Mouse (Mus musculus) testis, adult 2 months (tissue): ENCODE measurements around the gene Notch1. TPM values are rescaled to one million over a fixed set of nuclear protein-coding genes. Genes with fewer than 3 reads are reported as not detected.

Experiments used
- H3K27ac ChIP-seq: fragments of 200-500 bp; 2 replicates; pipeline ENCODE4 v1.5.1; 2012; ENCODE audit warnings: low read depth, low read length; ENCODE audit not compliant: control insufficient read depth, insufficient read depth
- H3K27me3 ChIP-seq: fragments of 200-500 bp; 2 replicates; pipeline ENCODE4 v1.6.1; 2012; ENCODE audit warnings: mild to moderate bottlenecking, low read length, moderate library complexity; ENCODE audit not compliant: control insufficient read depth, insufficient read depth
- H3K36me3 ChIP-seq: fragments of 200-500 bp; 2 replicates; pipeline ENCODE4 v1.6.1; 2012; ENCODE audit warnings: mild to moderate bottlenecking, low read length; ENCODE audit not compliant: control insufficient read depth, insufficient read depth
- H3K4me1 ChIP-seq: fragments of 200-500 bp; 2 replicates; pipeline ENCODE4 v1.6.1; 2012; ENCODE audit warnings: low read length; ENCODE audit not compliant: control insufficient read depth, insufficient read depth
- H3K4me3 ChIP-seq: fragments of 200-500 bp; 2 replicates; pipeline ENCODE4 v1.5.1; 2012; ENCODE audit warnings: low read depth, mild to moderate bottlenecking, low read length, moderate library complexity, mixed read lengths; ENCODE audit not compliant: control insufficient read depth
- CTCF ChIP-seq: fragments of 200-500 bp; IDR thresholded peaks from 2 replicates; pipeline ENCODE4 v1.5.1; 2012; ENCODE audit warnings: low read depth, mild to moderate bottlenecking, inconsistent platforms, low read length, moderate library complexity; ENCODE audit not compliant: control insufficient read depth, insufficient read depth, insufficient replicate concordance
- POLR2A ChIP-seq: fragments of 200-500 bp; IDR thresholded peaks from 2 replicates; pipeline ENCODE4 v1.6.1; 2012; ENCODE audit warnings: low read depth, mild to moderate bottlenecking, inconsistent platforms, low read length, moderate library complexity; ENCODE audit not compliant: control insufficient read depth
- polyA plus RNA-seq: library from polyadenylated mRNA; depleted of rRNA; stranded (reverse); fragments of >200 nt; gene quantifications from 2 replicates; pipeline ENCODE4 v1.2.3, GENCODE M21; 2012

Gene Notch1
- polyA plus RNA-seq, 1 experiment: 3.0 TPM

DNA sequence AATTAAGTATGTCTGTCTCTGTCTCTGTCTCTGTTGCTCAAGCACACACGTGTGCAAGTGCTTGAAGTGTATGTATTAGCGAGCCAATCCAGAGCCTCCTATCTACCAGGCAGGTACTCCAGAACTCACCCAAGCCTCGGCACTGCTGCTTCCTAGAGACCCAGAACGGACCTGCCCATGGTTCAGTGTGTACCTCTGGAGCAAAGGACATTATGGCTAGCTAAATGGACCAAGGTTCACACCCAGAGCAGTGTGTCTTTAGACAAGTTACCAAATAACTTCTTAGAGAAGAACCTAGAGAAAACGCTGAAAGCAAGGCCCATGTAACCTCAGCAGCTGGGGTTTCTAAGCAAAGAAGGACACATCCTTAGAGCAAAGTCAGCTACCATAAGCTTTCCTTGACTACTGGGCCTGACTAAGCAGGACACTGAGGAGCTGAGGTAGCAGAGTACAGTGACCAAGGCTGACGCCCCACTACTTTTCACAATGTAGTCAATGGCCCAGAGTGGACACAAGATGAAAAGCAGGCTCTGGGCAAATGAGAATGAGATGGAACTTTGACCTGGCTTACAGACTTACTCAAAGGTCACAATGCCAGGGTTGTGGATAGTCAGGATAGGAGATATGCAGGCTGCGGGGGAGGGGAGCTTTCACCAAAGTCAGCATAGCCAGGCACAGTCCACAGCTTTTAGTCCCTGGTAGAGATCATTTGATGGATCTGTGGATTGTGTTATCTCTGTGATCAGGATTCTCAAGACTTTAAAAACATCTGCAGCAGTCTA is 81.5 kb downstream of the Notch1 start:
- no peaks in the 10 kb centered on the region for H3K27me3 ChIP-seq
- no peak overlapping the region for H3K27ac ChIP-seq
- peaks cover 16% of the 10 kb centered on the region for H3K36me3 ChIP-seq
- H3K4me1 ChIP-seq: no peaks in the 10 kb centered on the region
- H3K4me3 ChIP-seq: no peak overlapping the region
- TF ChIP-seq POLR2A: no peak

DNA sequence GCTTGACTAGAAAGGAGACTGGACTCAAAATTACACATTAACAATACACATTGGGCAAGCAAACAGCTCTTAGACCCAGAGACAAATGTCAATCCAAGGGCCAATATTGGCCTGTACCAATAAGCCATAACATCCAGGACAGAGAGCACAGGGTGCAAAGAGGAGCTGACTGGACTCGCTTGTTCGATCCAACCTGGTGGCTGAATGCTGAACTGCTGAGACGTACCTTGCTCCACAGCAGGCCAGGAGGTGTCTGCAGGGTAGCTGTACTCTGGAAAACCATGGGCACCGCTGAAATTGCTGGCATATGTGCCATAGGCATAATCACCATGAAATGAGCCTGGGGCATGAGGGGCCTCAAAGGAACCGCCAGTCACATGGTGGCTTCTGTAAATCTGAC is 86.6 kb downstream of the Notch1 start:
- TF ChIP-seq POLR2A (no peak), CTCF (no peak)

DNA sequence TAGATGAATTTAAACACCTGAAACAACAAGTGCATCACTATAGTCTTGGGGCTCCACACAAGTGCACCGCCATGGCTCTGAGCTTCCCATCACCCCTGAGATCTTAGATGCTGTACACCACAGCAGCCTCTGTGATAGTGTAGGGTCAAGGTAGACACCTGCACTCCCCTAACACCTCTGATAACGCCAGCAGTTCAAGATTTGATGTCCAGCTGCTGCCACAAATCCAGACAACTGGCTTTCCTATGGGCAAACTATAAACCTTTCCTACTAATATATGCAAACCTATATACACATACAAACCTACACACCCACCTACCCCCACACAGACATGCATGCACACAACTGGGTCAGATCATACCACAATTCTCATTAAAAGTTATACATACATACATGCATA is 91.9 kb downstream of the Notch1 start:
- H3K27ac ChIP-seq: no peak overlapping the region
- H3K36me3 ChIP-seq: peaks cover 17% of the 10 kb centered on the region
- no peak for TF ChIP-seq CTCF
- no peak for TF ChIP-seq POLR2A
- no peak overlapping the region for H3K4me3 ChIP-seq
- H3K27me3 ChIP-seq: no peaks in the 10 kb centered on the region
- no peaks in the 10 kb centered on the region for H3K4me1 ChIP-seq

More for the DNA sequence above, 86.6 kb downstream of the Notch1 start:
- Histone ChIP-seq H3K27me3 (no peaks in the 10 kb centered on the region), H3K4me3 (no peak overlapping the region), H3K36me3 (peaks cover 20% of the 10 kb centered on the region), H3K27ac (no peak overlapping the region), H3K4me1 (no peaks in the 10 kb centered on the region)

DNA sequence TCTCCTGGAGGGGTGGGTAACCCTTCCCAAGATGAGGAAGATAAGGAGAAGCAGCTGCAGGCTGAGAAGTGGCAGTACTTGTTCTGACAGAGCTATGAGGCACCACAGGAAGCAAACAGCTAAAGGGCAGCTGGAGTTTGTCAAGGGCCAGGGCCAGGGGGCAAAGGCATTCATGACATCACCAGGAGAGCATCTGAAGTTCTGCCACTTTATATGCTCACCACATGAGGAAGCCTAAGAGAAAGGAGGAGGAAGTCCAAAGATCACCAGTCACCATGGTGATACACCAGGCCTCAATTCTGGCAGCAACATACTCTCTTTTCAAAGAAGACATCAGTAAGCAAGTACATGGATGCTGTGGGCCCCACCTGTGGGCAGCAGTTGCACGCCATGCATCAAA is 93.4 kb downstream of the Notch1 start:
- TF ChIP-seq POLR2A (no peak), CTCF (no peak)
- Histone ChIP-seq H3K27ac (no peak overlapping the region), H3K27me3 (no peaks in the 10 kb centered on the region), H3K36me3 (peaks cover 13% of the 10 kb centered on the region), H3K4me1 (no peaks in the 10 kb centered on the region), H3K4me3 (no peak overlapping the region)

DNA sequence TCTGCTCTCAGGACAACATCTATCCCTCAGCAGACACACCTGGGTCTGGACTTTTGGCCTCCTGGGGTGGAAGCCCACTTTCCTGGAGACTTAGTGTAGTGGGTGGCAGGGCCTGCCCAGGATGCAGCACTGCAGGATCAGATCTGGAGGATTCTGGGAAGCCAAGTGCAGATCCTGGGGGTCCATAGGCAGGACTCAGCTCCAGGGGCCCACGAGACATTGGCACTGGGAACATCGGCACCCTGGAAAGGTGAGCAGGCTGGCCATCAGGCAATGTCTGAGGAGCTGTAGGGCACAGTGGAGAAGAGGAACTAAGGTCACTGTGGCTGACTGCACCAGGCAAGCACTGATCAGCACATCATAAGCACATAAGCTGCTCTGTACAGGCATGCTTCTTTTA is 94.5 kb downstream of the Notch1 start:
- Histone ChIP-seq H3K27ac (no peak overlapping the region), H3K4me1 (no peaks in the 10 kb centered on the region), H3K27me3 (no peaks in the 10 kb centered on the region), H3K36me3 (peaks cover 11% of the 10 kb centered on the region), H3K4me3 (no peak overlapping the region)
- TF ChIP-seq CTCF (no peak), POLR2A (no peak)

DNA sequence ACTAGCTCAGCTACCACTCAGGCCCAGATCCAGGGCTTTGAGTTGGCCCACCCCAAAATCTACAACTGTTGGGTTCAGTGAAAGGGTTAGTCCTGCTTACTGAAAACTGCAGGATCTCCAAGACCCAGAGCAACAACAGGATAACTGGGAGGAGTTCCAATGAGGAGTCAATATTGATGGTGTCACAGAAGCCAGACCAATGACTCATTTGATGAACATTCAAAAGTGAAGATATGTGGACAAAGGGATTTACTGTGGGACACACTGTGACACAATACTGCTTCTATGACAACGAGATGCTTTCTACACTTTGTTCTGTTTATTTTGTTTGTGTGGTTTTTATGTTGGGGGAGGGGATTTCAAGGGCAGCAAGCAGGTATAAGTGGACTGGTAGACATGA is 98.3 kb downstream of the Notch1 start:
- Histone ChIP-seq H3K4me1 (no peaks in the 10 kb centered on the region), H3K36me3 (peaks cover 9% of the 10 kb centered on the region), H3K4me3 (no peak overlapping the region), H3K27me3 (no peaks in the 10 kb centered on the region), H3K27ac (no peak overlapping the region)
- TF ChIP-seq CTCF (no peak), POLR2A (no peak)

DNA sequence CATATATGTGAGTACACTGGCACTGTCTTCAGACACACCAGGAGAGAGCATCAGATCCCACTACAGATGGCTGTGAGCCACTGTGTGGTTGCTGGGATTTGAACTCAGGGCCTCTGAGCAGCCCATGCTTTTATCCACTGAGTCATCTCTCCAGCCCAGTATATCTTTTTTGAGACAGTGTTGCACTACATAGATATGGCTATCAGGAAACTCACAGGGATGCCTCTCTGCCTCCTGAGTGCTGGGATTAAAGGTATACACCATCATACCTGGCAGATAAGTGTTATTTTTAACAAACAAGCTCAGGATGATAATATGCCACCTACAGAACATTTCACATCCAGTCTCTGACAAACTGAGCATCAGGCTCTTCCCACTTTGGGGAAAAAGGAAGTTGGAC is 99.4 kb downstream of the Notch1 start:
- H3K27ac ChIP-seq: no peak overlapping the region

More for the DNA sequence above, 99.4 kb downstream of the Notch1 start:
- peaks cover 8% of the 10 kb centered on the region for H3K36me3 ChIP-seq
- no peak overlapping the region for H3K4me3 ChIP-seq
- no peaks in the 10 kb centered on the region for H3K27me3 ChIP-seq
- TF ChIP-seq POLR2A (no peak), CTCF (no peak)
- no peaks in the 10 kb centered on the region for H3K4me1 ChIP-seq
